Mouse (Mus musculus) kidney, adult 8-10 months (tissue): Measurements from ENCODE around the gene Il12rb2.
A peak's percentile ranks its signal among the peaks of the same experiment; 100 is the strongest.

Experiments
- DNase-seq, 2 experiments: peaks; one replicate each; pipeline ENCODE4 v3.0.0; 2022

Il12rb2 gene

DNA sequence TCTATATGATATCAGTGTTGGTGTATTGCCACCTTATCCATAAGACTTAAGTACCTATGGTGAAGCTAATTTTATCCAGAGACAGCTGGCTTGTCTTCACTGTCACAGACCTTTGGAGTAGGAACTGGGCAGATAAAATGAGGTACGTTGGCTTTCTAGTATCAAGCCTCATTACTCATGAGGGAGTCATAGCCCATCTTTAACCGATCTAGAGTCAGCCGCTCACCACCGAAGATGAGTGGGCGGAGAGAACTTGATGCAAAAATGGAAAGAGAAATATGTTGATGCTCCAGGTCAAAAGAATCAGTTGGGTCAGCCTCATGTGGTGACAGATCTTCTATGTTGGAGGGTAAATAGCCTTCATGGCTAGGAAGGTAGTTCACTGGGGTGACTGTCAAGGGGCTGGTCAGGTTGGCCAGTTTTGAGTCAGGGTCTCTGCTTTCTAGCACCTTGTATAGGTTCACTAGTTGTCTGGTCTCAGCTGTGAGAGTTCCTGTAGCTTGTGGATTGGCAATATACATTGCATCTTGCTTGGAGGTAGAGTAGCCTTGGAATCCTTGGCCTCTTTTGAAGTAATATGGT lies 83.9 kb downstream of the Il12rb2 start:
- DNase-seq: no peak

GRCm38 (mm10) chr6:67282897-67283296 lies 93.1 kb downstream of the Il12rb2 start:
- DNase-seq: no peak

GRCm38 (mm10) chr6:67281614-67282197 lies 94.3 kb downstream of the Il12rb2 start:
- no peak for DNase-seq

DNA sequence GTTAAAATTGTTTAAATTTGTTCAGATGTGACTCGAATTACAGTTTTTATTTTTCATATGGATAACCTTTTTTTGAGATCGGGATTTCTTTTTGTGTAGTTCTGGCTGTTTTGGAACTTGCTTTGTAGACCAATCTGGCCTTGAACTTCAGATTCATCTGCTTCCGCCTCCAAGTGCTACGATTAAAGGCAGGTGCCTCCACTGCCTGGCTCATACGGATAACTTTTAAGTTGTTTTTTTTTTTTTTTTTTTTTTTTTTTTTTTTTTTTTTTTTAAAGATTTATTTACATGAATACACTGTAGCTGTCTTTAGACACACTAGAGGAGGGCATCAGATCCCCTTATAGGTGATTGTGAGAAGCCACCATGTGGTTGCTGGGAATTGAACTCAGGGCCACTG lies 98.0 kb downstream of the Il12rb2 start:
- no peak for DNase-seq

DNA sequence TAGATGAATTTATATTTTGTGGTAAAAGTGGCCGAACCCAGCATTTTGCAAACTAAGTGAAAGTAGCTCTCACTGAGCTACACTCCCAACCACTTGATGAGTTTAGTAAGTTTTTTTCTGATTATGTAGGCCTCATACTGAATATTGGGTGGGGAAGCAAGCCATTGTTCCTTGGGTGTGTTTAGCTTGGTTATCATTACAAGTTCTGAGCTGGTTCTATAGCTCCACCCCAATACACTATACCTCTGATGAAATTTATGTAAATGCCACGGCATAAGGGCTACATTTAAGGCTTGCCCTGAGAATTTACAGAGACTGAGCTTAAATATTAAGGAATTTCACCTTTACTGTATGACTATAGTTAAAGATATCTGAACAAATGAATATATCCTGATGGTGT lies 106.5 kb downstream of the Il12rb2 start:
- DNase-seq: no peak

GRCm38 (mm10) chr6:67268983-67269382 lies 107.0 kb downstream of the Il12rb2 start:
- no peak for DNase-seq

- no peak for DNase-seq
Observed at GRCm38 (mm10) chr6:67268245-67268612, 107.8 kb downstream of the Il12rb2 start.

- DNase-seq: peak; percentile 14 to 27
Observed at GRCm38 (mm10) chr6:67267408-67268244, 108.4 kb downstream of the Il12rb2 start.

DNA sequence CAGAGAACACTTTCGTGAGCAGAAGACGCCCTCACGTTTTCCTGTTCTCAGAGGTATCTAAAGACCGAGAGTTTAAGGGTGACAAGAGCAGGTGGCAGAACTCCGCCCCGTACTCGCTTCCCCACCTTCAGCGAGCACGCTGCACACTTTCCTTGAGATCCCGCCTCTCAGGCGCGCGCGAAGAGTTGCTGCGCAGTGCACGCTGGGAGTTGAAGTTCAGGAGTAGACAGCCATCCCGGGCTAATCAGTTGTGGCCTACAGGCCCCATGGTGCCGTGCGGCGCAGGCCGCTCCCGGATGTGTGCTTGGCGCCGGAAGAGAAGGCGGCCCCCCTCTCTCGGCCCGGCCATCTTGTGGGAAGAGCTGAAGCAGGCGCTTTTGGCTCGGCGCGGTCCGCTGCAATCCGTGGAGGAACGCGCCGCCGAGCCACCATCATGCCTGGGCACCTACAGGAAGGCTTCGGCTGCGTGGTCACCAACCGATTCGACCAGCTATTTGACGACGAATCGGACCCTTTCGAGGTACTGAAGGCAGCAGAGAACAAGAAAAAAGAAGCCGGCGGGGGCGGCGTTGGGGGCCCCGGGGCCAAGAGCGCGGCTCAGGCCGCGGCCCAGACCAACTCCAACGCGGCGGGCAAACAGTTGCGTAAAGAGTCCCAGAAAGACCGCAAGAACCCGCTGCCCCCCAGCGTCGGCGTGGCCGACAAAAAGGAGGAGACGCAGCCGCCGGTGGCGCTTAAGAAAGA lies 109.2 kb downstream of the Il12rb2 start:
- DNase-seq: peak; percentile 98

DNA sequence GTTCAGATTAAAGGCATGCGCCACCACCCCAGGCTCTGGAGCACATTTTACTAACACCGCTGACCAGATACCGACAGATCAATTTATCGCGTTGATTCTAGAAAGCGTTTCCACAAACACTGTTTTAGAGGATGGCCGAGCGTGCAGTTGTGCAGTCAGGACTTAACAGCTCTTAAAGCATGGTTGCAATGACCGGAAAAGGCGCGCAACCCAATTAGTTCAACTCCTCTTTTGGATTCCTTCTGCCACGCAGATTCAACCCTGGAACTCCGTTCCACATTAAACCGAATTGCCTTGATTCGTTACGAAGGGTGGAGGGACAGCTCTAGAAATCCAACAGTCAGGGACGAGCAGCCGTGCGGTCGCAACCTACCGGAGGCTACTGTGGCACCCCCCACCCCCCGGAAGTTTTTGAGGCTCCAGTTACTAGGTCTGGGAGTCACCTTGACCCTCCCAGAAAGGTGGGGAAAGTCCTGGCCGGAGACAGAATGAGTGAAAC lies 109.8 kb downstream of the Il12rb2 start:
- DNase-seq: peak in 1 of 2 experiments; percentile 42

GRCm38 (mm10) chr6:67264935-67265334 lies 111.1 kb downstream of the Il12rb2 start:
- no peak for DNase-seq

DNA sequence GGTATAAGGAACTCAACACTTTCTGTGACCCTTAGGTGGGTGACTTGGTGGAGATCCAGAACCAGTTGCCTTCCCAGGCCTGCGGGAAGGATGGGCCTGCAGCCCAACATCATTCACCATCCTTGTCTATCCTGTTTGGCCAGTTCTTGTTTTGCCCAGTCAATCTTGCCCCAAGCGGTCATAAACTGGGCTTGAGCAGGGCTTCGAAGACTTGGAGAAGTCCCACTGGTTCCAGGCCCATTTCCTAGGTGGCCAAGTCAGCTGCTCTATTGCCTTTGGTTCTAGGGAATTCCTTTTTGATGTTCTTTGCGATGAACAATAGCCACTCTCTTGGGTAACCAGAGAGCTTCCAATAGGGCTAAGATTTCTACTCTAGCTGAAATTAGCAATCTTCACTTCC lies 124.9 kb downstream of the Il12rb2 start:
- DNase-seq: no peak

GRCm38 (mm10) chr6:67244451-67244850 lies 131.5 kb downstream of the Il12rb2 start:
- peak in 1 of 2 experiments; percentile 10 for DNase-seq

- peak in 1 of 2 experiments; percentile 26 for DNase-seq
Observed at GRCm38 (mm10) chr6:67243765-67244420, 132.1 kb downstream of the Il12rb2 start.
